Mouse (Mus musculus): ENCODE measurements at regions not wholly inside any gene's neighbourhood (a gene's known extent, or its start where the extent isn't known, plus 50 kb on each side); places are given as distances from the start of the nearest gene placed in this dataset.
A peak's percentile ranks its signal among the peaks of the same experiment; 100 is the strongest.

- DNase-seq (ENCODE audit: low spot score in 2 of 2): no peak
These were observed 380.2 kb downstream of the Tshz3 start for GRCm38 (mm10) chr7:37078140-37078539.

DNA sequence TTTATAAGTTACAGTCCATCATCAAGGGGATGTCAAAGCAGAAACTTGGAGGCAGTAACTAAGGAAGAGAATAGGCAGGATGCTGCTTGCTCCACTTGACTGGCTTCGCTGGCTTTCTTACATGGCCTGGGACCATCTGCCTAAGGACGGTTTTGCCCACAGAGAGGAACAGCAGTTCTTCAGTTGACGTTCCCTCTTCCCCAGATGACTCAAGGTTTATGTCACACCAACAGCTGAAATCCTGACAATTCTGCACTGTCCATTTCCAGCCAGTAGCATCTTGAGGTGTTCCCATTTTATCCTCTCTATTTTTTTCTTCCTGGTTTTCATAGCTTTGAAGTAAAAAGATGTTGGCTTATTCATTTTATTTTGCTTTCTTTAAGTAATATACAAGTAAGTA, 391.8 kb downstream of the Tshz3 start:
- no peak for DNase-seq (ENCODE audit: low spot score in 2 of 2)

GRCm38 (mm10) chr7:37092572-37092971, 394.7 kb downstream of the Tshz3 start:
- no peak for DNase-seq (ENCODE audit: low spot score in 2 of 2)

- DNase-seq (ENCODE audit: low spot score in 2 of 2): no peak
These were observed 395.8 kb downstream of the Tshz3 start for GRCm38 (mm10) chr7:37093721-37094120.

DNA sequence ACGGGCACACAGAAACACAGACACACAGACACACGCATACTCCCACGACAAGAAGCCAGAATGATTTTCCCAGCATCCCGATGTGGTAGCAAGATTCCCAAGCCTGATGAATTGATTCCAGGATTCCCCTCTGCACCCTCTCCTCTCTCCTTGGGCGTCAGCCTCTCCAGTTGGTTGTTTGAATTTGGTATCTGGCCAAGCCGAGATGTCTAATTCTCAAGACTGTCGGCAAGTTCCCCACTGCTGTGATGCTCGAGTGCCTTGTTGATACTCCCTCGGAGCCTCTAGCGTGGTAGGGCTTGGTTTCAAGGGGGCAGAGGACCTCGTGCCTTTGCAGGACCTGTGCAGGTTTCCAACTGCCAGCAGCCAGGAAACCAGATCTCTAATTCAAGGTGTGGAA, 397.9 kb downstream of the Tshz3 start:
- peak in 1 of 2 experiments; percentile 6 for DNase-seq (ENCODE audit: low spot score in 2 of 2)

GRCm38 (mm10) chr7:37096291-37096690, 398.4 kb downstream of the Tshz3 start:
- no peak for DNase-seq (ENCODE audit: low spot score in 2 of 2)

- DNase-seq (ENCODE audit: low spot score in 2 of 2): no peak
These were observed 401.0 kb downstream of the Tshz3 start for GRCm38 (mm10) chr7:37098950-37099349.

GRCm38 (mm10) chr7:37104671-37105070, 406.8 kb downstream of the Tshz3 start:
- no peak for DNase-seq (ENCODE audit: low spot score in 2 of 2)

DNA sequence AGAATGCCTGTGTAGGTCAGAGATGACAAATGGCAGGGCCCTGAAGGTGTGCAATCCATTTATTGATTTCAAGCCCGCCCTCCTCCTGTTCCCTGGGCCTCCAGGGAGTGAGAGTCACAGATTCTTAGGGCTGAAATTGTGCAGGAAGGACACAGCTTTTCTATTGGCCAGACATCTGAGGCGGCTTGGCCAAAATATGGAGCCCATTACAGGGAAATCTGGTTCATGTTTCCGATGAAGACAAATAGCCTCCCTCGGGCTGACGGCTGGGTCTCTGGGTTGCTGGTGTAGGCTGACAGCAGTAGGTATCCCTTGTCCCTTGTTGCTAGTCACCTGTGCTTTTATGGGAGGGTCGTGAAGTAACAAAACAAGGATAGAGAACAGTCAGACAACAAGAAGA, 413.2 kb downstream of the Tshz3 start:
- DNase-seq (ENCODE audit: low spot score in 2 of 2): no peak

- DNase-seq (ENCODE audit: low spot score in 2 of 2): no peak
These were observed 422.9 kb downstream of the Tshz3 start for GRCm38 (mm10) chr7:37120776-37121175.

DNA sequence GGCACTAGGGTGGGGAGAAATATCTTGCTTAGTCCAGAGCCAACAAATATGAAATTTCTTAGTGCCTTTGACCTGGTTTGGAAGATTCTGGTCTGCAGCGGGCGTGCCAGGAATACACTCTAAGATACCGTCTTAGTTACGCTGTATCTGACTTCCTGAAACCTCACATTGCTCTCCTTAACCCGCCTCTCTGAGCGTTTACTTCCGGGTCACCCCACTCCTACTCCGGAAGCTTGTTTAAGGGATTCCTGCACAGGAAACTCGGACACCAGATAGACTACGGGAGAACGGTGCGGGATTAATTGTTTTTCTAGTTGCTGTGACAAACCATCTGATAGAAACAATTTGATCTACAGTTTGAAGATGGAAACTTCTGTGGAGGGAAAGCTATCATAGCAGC, 442.3 kb downstream of the Tshz3 start:
- DNase-seq (ENCODE audit: low spot score in 2 of 2): no peak

DNA sequence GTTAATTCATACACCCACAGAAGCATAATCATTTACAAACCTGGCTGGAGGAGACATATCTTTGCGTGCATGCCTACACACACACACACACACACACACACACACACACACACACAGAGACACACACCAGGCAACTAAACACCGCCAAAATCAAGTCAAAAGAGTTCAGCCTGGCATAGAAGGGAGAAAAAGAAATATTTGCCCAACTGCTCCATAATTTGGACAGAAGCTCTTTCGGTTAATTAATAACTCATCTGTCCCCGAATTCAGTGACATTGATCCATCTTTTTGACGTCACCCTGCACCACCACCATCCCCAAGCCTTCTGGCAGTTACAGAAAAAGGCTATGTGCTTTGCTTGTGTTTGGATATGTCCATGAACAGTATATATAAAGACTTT, 444.9 kb downstream of the Tshz3 start:
- no peak for DNase-seq (ENCODE audit: low spot score in 2 of 2)

GRCm38 (mm10) chr7:37144303-37144702, 446.4 kb downstream of the Tshz3 start:
- no peak for DNase-seq (ENCODE audit: low spot score in 2 of 2)

DNA sequence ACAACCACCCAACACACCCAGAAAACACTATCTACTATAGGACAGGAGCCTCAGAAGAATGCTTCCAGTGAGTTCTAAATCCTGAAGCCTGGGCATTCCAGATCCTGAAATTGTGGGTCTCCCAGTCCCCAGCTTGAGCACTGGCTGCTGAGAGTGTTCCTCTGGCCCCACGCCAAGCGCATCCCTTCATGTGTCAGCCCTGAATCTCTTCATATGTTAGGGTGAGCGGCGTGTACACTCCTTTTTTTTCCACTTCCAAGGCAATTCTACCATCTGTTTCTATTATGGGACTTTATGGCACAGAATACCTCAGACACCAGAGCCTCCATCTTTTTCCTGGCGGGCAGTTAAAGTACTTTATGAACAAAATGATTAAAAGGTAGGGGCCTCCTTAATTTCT, 451.8 kb downstream of the Tshz3 start:
- peak in 1 of 2 experiments; percentile 24 for DNase-seq (ENCODE audit: low spot score in 2 of 2)

GRCm38 (mm10) chr7:37159801-37160200, 461.9 kb downstream of the Tshz3 start:
- no peak for DNase-seq (ENCODE audit: low spot score in 2 of 2)

GRCm38 (mm10) chr7:37168883-37169282, 471.0 kb downstream of the Tshz3 start:
- no peak for DNase-seq (ENCODE audit: low spot score in 2 of 2)

DNA sequence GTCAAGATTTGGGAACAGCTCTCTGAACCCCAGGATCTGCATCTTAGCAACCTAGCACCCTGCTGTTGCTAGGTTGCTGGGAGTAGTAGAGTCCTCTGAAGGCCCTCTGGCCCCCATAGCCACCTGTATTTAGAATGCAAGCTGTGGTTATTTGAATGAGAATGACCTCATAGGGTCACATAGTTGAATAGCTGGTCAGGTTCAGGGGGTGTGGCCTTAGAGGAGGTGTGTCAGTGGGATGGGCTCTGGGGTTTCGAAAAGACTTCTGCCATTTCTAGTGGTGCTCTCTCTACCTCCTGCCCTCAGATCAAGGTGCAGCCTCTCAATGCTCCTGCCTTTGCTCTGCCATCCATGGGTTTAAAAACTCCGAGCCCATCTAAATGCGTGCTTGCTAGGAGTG, 477.8 kb downstream of the Tshz3 start:
- DNase-seq (ENCODE audit: low spot score in 2 of 2): no peak

GRCm38 (mm10) chr7:37178256-37178655, 480.3 kb downstream of the Tshz3 start:
- no peak for DNase-seq (ENCODE audit: low spot score in 2 of 2)

DNA sequence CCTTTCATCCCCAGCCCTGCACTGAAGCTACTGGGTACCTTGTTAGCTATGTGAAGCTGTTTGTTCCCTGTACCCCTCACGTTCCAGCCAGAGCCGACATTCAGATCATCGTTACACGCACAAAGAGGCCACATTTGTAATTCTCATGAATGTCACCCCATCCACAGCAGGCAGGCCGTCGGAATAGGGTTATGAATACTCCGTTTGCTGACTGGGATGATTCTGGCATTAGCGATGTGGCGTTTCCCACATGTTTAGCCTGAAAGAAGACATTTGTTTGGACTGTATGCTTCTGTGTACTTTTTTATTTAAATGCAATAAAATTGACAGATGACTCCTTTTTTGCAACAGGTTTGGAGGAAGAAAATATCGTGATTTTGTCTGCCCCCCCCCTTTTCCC, 482.0 kb downstream of the Tshz3 start:
- no peak for DNase-seq (ENCODE audit: low spot score in 2 of 2)

DNA sequence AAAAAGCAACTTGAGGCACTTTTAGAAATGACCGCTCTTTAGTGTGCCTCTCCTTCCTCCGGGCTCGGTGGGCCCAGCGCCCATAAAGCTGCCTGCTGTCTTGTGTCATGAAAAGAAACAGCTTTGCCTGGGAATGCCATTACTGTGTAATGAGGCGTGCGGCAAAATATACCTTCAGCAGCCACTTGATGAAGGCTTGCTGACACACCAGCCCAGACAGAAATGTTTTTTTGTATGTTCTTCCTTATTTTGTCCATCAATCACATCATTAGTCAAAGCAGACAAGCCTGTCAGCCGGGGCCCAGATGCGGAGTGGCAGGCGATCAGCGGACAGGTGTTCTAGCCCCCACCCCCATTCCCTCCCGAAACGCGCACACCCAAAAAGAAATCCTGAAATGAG, 482.5 kb downstream of the Tshz3 start:
- no peak for DNase-seq (ENCODE audit: low spot score in 2 of 2)

GRCm38 (mm10) chr7:37181109-37181508, 483.2 kb downstream of the Tshz3 start:
- no peak for DNase-seq (ENCODE audit: low spot score in 2 of 2)

DNA sequence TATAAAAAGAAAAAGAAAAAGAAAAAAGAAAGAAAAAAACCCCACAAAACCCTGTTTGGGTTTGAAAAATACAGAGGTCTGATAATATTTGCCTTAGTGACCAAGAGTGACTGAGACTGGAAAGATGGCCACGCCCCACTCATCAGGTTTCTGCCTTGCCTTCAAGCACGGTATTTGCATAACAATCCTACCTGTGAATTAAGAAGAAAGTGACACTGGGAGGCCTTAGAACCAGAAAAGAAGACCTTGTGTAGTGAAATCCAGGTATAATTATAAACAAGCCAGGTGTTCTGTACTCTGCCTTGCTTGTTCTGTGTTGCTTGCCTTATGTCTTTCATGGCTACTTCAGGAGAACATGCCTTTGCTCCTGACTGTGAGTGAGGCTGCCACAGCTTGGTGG, 494.6 kb downstream of the Tshz3 start:
- DNase-seq (ENCODE audit: low spot score in 2 of 2): no peak

GRCm38 (mm10) chr7:37204800-37205199, 506.9 kb downstream of the Tshz3 start:
- no peak for DNase-seq (ENCODE audit: low spot score in 2 of 2)

GRCm38 (mm10) chr7:37208305-37208704, 510.4 kb downstream of the Tshz3 start:
- DNase-seq (ENCODE audit: low spot score in 2 of 2): no peak
